Mouse (Mus musculus) layer of hippocampus, adult 18-20 months (tissue): ENCODE results near the gene Nup210. TPM values are rescaled to one million over a fixed set of nuclear protein-coding genes. Genes with fewer than 3 reads are reported as not detected.

Source experiments
- DNase-seq, 2 experiments: peaks; one replicate each; pipeline ENCODE4 v3.0.0; 2022; ENCODE audit warnings: low spot score in 2 of 2
- total RNA-seq, 2 experiments: library from RNA; stranded (reverse); gene quantifications; 2 replicates each; pipeline ENCODE4 v1.2.3; 2021

Gene Nup210
- total RNA-seq, 2 experiments from 2014 or later = 16.2 to 17.5 TPM

- DNase-seq = peak in 1 of 2 experiments; percentile 32
Measured at GRCm38 (mm10) chr6:90974279-90974678, 142.3 kb downstream of the Nup210 start.

DNA sequence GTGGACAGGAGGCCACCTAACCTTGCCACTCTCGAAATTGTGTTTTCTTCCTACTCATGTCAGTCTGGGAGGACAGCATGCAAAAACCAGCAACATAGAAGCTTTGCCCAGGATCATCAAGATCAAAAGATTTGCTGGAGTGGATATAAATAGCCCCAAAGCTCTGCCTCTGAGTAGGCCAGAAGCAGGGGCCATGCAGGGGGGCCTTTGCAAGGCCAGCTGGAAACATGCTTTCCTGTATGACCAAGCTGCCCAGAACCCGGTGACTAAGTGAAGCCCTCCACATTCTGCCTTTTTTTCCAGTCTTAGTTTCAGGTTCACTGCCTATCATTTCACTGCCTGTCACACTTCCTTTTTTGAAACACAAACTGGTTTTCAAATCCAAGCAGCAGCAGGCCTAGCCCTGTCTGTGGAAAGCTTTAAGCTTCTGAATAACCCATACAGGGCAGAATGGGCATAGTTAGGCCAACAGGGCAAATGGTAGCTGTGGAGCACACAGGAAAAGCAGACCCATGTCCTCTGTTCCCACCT is 147.2 kb downstream of the Nup210 start:
- DNase-seq = no peak

Other genes starting within 250 kb of the Nup210 start
- 100 to 1,000 TPM; 268 to 271 TPM for gene Iqsec1, start 128.1 kb downstream of the Nup210 start, total RNA-seq
- 100 to 1,000 TPM; 169 to 174 TPM for gene Hdac11, start 39.8 kb upstream of the Nup210 start, total RNA-seq
- 1 to 10 TPM; 7.8 to 10.0 TPM for gene Fbln2, start 95.6 kb upstream of the Nup210 start, total RNA-seq